Mouse (Mus musculus) 416B (cell line): ENCODE measurements around the gene Olfr907.

ENCODE experiments used
- DNase-seq: peaks from one replicate; pipeline ENCODE4 v3.0.0; 2011; ENCODE audit warnings: low read depth

Gene Olfr907

DNA sequence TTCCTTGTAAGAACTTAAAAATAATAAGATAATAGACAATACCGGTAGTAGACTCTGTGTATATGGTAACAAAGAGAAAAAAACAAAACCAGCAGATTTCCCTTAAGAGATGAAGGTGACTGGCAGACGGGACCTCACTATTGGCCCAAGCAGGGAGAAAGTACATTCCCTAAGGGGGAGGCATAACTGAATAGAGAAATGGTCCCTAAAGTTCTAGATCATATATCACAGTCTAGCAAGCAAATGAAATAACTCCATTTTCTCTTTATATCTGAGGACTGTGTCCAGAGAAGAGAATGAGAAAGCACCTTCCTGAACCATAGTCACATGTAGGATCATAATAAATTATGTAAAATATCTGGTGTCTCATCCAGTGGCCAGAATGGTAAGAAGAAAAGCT, at the start of gene Olfr907:
Olfr907 (plus strand) TSS at position 301 of the 400 bp plus-strand sequence.
- DNase-seq, result no peak

DNA sequence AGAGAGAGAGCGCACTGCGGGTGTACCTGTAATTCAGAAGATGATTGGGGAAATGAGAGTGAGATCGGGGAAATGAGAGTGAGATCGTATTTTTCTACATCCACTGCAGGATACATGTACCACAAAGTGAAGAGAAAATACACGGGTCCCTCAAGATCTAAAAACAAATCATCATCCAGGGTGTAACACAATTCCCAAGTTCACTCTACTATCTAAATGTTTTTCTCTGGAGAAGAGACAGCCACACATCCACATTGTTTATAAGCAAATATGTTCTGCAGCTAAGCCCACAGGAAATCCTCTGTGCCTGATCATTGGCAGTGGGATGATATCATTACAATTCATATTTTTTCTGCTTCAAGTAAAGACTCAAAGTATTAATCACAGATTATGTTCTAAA, 48.2 kb upstream of the Olfr907 start, which contains the start of gene Olfr902:
Olfr902 (plus strand) TSS at position 301 of the 400 bp plus-strand sequence.
- DNase-seq, result no peak

DNA sequence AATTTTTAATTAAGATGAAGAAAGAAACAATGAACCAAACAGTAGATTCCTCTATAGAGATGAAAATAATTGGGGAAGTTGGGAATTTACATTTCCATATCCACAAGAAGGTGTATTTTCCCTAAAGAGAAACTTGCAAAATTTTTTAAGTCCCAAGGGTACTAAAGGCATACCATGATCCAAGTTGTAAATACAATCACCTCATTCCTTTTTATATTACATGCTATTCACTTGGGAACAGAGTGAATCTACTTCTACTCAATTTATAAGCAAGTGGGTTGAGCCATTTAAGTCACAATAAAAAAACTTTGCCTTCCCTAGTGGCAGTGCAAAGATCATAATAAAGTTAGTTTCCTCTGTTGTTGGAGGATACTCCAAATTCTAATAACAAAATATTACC, 32.8 kb upstream of the Olfr907 start, which contains the start of gene Olfr904:
Olfr904 (plus strand) TSS at position 301 of the 400 bp plus-strand sequence.
- DNase-seq, result no peak

- DNase-seq, result no peak
These were observed 24.8 kb upstream of the Olfr907 start, which contains the start of gene Olfr905 for GRCm38 (mm10) chr9:38470807-38471206. Olfr905 (plus strand) TSS chr9:38471107.

DNA sequence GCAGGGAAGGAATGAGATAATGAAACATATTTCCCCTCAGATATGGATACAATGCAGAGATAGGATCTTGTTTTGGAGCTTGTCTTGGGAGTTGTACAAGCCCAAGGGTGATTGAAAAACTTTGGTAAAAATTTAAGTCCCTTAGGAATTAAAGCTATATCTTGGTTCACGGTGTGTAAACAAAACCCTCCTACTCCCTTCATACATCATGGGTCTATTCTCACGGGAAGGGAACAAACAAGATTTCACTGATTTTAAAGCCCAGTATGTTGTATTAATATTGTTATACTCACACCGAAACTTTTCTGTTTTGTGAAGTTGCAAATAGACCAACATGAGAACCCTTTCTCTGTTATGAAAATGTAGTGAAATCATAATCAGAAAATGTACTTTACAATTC, 8.8 kb upstream of the Olfr907 start, which contains the start of gene Olfr906:
Olfr906 (plus strand) TSS at position 301 of the 400 bp plus-strand sequence.
- DNase-seq, result no peak

DNA sequence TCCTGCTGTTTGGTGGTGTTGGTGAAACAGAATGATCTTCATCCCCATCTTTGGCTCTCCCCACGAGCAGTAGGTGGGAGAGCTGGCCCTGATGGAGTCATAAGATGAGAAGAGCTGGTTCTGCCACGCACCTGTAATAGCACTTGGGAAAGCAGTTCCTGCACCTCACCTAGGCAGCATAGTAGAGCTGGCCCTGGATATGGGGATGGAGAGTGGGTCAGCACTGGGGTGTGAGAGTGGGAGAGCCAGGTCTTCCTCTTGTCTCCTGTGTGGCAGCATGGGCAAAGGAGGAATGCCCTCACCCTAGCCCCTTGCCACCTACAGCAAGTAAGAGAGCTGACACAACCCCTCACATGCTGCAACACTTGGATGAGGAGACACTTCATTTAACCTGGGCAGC, 16.8 kb downstream of the Olfr907 start:
- DNase-seq, result no peak

DNA sequence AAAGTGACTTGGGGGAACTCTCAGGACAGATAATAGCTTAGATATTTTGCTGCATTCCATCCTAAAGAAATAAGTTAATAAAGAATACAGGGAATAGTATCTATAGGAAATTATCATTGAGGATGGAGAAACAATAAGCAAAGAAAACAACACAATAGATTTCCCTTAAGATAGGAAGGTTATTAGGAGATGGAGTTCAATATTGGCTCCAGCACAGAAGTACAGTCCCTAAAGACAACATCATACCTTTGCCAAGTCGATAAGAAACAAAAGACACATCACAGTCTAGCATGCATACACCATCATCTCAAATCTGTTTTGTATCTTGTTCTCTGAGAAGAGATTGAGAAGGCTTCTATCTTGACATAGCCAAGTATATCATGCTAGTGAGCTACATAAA, 25.7 kb downstream of the Olfr907 start, which contains the start of gene Olfr911-ps1:
Olfr911-ps1 (plus strand) TSS at position 301 of the 400 bp plus-strand sequence.
- no peak for DNase-seq

DNA sequence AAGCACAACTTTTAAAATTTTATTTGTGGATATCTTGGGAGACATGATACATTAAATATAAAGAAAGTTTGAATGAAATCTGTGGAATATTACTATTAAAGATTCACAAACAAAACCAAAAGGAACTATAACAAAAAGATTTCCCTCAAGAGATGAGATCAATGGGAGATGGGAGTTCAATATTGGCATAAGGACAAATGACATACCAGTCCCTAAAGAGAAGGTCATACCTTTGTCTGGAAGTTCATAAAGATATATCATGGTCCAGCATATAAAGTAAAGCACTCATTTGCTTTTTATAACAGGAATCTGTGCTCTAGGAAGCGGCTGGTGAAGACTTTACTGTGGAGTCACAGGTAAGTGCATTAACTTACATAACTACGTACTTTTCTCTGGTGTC, 41.9 kb downstream of the Olfr907 start, which contains the start of gene Olfr910:
Olfr910 (plus strand) TSS at position 301 of the 400 bp plus-strand sequence.
- DNase-seq, result no peak
